Mouse (Mus musculus) kidney, adult 2 months (tissue): ENCODE measurements at regions not wholly inside any gene's neighbourhood (a gene's known extent, or its start where the extent isn't known, plus 50 kb on each side); places are given as distances from the start of the nearest gene placed in this dataset.

Experiments
- DNase-seq: peaks from one replicate; pipeline ENCODE4 v3.0.0; 2021
- H3K27ac ChIP-seq: fragments of 200-500 bp; 2 replicates; pipeline ENCODE4 v1.5.1; 2012; ENCODE audit warnings: low read depth, low read length, control low read depth, inconsistent platforms; ENCODE audit not compliant: insufficient read depth
- H3K27me3 ChIP-seq: fragments of 200-500 bp; replicated peaks from 2 replicates; pipeline ENCODE4 v1.6.1; 2012; ENCODE audit warnings: mild to moderate bottlenecking, moderate library complexity, low read length, inconsistent platforms; ENCODE audit not compliant: control insufficient read depth, insufficient read depth
- H3K36me3 ChIP-seq: fragments of 200-500 bp; 2 replicates; pipeline ENCODE4 v1.6.1; 2012; ENCODE audit warnings: mild to moderate bottlenecking, moderate library complexity, low read length, inconsistent platforms; ENCODE audit not compliant: control insufficient read depth, insufficient read depth
- H3K4me1 ChIP-seq: fragments of 200-500 bp; 2 replicates; pipeline ENCODE4 v1.6.1; 2011; ENCODE audit warnings: low read length; ENCODE audit not compliant: control insufficient read depth, insufficient read depth
- H3K4me3 ChIP-seq: fragments of 200-500 bp; 2 replicates; pipeline ENCODE4 v1.5.1; 2011; ENCODE audit warnings: mild to moderate bottlenecking, low read depth, low read length, control low read depth; ENCODE audit not compliant: insufficient read depth
- CTCF ChIP-seq: fragments of 200-500 bp; conservative IDR thresholded peaks from 2 replicates; pipeline ENCODE4 v1.5.1; 2011; ENCODE audit warnings: low read depth, mild to moderate bottlenecking, control low read depth, low read length, moderate library complexity, mixed read lengths; ENCODE audit not compliant: insufficient read depth, insufficient read length
- POLR2A ChIP-seq: fragments of 200-500 bp; IDR thresholded peaks from one replicate; pipeline ENCODE4 v1.6.1; 2011; ENCODE audit warnings: low read depth, low read length, control low read depth
- WGBS: fragments of 180-500 bp; shearing (Covaris S2); methylation state at CpG from one replicate; pipeline ENCODE4 v1.1.7; 2018; 5-methylcytosine and 5-hydroxymethylcytosine counted together

GRCm38 (mm10) chr1:69286374-69286773 is 178.5 kb upstream of the Erbb4 start:
- 21% methylated on average over 3 of the region's 3 CpGs for WGBS
- TF ChIP-seq CTCF (no peak), POLR2A (no peak)
- Histone ChIP-seq H3K4me1 (no peaks in the 10 kb centered on the region), H3K36me3 (no peaks in the 10 kb centered on the region), H3K4me3 (no peak overlapping the region), H3K27me3 (no peaks in the 10 kb centered on the region), H3K27ac (no peak overlapping the region)
- no peak for DNase-seq

DNA sequence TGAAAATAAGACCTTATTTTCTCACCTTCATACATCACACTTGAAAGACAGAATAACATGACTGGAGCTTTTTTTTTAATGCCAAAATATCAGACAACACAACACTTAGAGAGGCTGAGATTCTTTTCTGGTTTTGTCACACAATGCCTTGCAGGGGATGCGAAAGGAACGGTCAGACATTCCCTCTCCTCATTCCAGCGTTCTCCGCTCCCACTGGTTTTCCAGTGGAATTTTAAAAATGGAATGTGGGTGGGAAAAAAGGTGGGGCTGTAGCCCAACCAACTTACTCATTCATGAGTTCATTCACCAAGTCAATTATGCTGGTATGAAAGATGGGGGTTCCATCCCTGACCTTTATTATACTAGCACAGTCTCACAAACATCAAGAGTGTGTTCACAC is 169.6 kb upstream of the Erbb4 start:
- WGBS, result 58% methylated on average over 4 of the region's 4 CpGs
- no peak overlapping the region for H3K27ac ChIP-seq
- no peaks in the 10 kb centered on the region for H3K27me3 ChIP-seq
- no peaks in the 10 kb centered on the region for H3K36me3 ChIP-seq
- TF ChIP-seq CTCF (no peak), POLR2A (no peak)
- no peak for DNase-seq
- H3K4me1 ChIP-seq, result no peaks in the 10 kb centered on the region
- no peak overlapping the region for H3K4me3 ChIP-seq

DNA sequence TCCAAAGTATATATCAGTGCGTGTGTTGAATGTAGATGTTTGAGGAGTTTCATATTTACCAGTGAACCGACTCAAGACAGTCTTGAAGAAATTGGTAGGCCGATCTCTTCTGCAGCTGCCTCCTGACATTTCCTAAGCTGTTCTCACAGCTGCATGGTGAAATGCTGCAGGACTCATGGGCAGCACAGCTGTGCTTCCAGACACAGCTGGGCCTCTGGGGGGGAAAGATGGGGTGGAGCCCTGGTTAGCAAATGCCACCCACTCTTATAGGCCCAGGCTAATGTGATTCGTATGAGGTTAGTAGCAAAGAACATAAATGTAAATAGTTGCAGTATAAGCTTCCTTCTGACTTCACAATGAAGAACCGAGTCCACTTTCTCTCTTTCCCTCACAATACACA is 139.8 kb upstream of the Erbb4 start:
- TF ChIP-seq CTCF (no peak), POLR2A (no peak)
- WGBS, result 80% methylated on average over 5 of the region's 5 CpGs
- no peaks in the 10 kb centered on the region for H3K36me3 ChIP-seq

GRCm38 (mm10) chr1:69242289-69242909 is 134.5 kb upstream of the Erbb4 start:
- TF ChIP-seq POLR2A, result no peak
- no peak for TF ChIP-seq CTCF
- H3K36me3 ChIP-seq, result no peaks in the 10 kb centered on the region
- 59% methylated on average over 3 of the region's 3 CpGs for WGBS
- H3K4me1 ChIP-seq, result no peaks in the 10 kb centered on the region
- H3K4me3 ChIP-seq, result no peak overlapping the region
- H3K27ac ChIP-seq, result no peak overlapping the region
- no peaks in the 10 kb centered on the region for H3K27me3 ChIP-seq
- DNase-seq, result no peak

More for the DNA sequence above, 139.8 kb upstream of the Erbb4 start:
- Histone ChIP-seq H3K27ac (no peak overlapping the region), H3K4me3 (no peak overlapping the region), H3K27me3 (no peaks in the 10 kb centered on the region), H3K4me1 (no peaks in the 10 kb centered on the region)
- no peak for DNase-seq

DNA sequence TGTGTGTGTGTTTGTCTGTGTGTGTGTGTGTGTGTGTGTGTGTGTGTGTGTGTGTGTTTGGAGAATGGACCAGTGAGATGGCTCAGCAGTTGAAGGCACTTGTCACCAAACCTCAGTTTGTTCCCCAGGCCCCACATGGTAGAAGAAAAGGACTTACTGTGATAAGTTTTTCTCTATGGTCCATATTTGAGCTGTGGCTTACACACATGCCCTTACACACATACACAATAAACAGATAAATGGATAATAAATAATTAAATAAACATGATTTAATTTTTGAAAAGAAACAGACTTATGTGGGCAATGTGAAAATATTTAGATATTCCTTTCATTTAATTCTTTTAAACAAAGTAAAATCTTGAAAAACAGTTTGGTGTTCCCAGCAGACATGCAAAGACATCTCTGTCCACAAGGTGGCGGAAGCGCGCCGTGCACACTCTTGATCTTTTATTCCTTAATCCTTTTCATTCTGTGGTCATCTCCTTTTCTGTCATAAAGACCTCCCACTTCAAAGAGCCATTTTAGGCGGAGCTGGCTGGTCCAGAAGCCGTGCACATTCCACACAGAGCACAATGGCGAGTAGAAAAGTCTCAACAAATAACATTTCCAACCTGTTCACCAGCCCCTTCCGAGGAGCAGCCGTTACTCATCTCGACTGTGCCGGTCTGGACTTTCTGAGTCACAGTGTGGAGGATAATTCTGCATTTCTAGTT is 133.8 kb upstream of the Erbb4 start:
- peak; percentile 29 for DNase-seq
- Histone ChIP-seq H3K4me1 (no peaks in the 10 kb centered on the region), H3K27ac (no peak overlapping the region), H3K27me3 (no peaks in the 10 kb centered on the region), H3K36me3 (no peaks in the 10 kb centered on the region), H3K4me3 (no peak overlapping the region)
- TF ChIP-seq POLR2A (no peak), CTCF (peak; percentile 81)
- 19% methylated on average over 11 of the region's 11 CpGs for WGBS

GRCm38 (mm10) chr1:69227864-69228263 is 120.0 kb upstream of the Erbb4 start:
- Histone ChIP-seq H3K36me3 (no peaks in the 10 kb centered on the region), H3K27me3 (no peaks in the 10 kb centered on the region), H3K4me1 (no peaks in the 10 kb centered on the region), H3K4me3 (no peak overlapping the region), H3K27ac (no peak overlapping the region)
- DNase-seq, result no peak
- TF ChIP-seq POLR2A, result no peak
- TF ChIP-seq CTCF, result no peak

GRCm38 (mm10) chr1:69212896-69213500 is 105.1 kb upstream of the Erbb4 start:
- WGBS, result 76% methylated on average over 1 of the region's 1 CpGs
- Histone ChIP-seq H3K36me3 (no peaks in the 10 kb centered on the region), H3K27ac (no peak overlapping the region), H3K4me1 (no peaks in the 10 kb centered on the region), H3K27me3 (no peaks in the 10 kb centered on the region), H3K4me3 (no peak overlapping the region)
- TF ChIP-seq CTCF (no peak), POLR2A (no peak)
- no peak for DNase-seq
